Mouse (Mus musculus) T-helper 17 cell (primary cell): Measurements from ENCODE around the gene B230118H07Rik.

Experiments
- in situ Hi-C, 2 experiments: fragments of 300-600 bp; cut with MboI, MseI; formaldehyde crosslinking; loops; 1 replicate in 1 of 2; 2 replicates in 1 of 2; pipeline ENCODE4 v1.15.1; 2025; ENCODE audit warnings: high pct_unique_total_duplicates in 2 of 2

Gene B230118H07Rik

GRCm38 (mm10) chr2:101533741-101534140 lies 115.6 kb downstream of the B230118H07Rik start:
- in situ Hi-C loops, result no loop called here

- in situ Hi-C loops, result no loop called here
These were observed 123.6 kb downstream of the B230118H07Rik start for GRCm38 (mm10) chr2:101525503-101526381.

- in situ Hi-C loops, result no loop called here
These were observed 124.2 kb downstream of the B230118H07Rik start for GRCm38 (mm10) chr2:101525091-101525490.

GRCm38 (mm10) chr2:101520503-101520902 lies 128.8 kb downstream of the B230118H07Rik start:
- in situ Hi-C loops, result loop anchor here in 1 of 2 experiments (5.0 kb wide), 1 partner anchor 48 kb away; no protein-coding TSS in a partner anchor

GRCm38 (mm10) chr2:101519928-101520327 lies 129.4 kb downstream of the B230118H07Rik start:
- in situ Hi-C loops, result loop anchor here in 1 of 2 experiments (5.0 kb wide), 1 partner anchor 48 kb away; no protein-coding TSS in a partner anchor
